Mouse (Mus musculus) liver, embryonic 14.5 days (tissue): ENCODE measurements around the gene Pla2g4e.

Experiments
- CTCF ChIP-seq: IDR thresholded peaks from 2 replicates; pipeline ENCODE4 v1.5.1; 2016; ENCODE audit warnings: antibody characterized with exemption, low read depth, control low read depth
- EP300 ChIP-seq: IDR thresholded peaks from 2 replicates; pipeline ENCODE4 v1.6.1; 2016; ENCODE audit warnings: antibody characterized with exemption, low read depth

DNA sequence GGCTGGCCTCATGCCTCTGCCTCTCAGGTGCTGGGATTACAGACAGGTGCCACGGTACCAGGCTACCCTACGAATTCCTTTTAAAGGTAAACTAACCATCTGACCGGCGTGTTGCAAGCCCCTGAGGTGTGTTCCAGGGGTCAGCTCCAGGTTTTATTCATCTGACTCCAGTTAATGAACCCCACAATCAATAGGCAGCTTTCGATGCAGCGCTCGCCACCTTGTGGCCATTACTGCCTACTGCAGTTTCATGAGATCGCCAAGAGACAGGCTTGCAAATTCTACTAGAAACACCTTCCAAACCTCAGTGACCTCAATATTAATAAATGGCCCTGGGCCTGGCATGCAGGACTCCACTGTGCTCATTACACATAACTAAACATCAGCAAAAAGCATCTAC is 34.8 kb upstream of the Pla2g4e start:
- TF ChIP-seq CTCF (peak; percentile 87), EP300 (no peak)
